Mouse (Mus musculus) cortical plate, adult 2 months (tissue): ENCODE results near the gene Kcnh7.

Source experiments
- CTCF ChIP-seq: fragments of 200-500 bp; IDR thresholded peaks from 2 replicates; pipeline ENCODE4 v1.5.1; 2011; ENCODE audit warnings: mild to moderate bottlenecking, control low read depth, low read length; ENCODE audit not compliant: insufficient read depth; ENCODE audit errors: extremely low read depth
- POLR2A ChIP-seq: fragments of 200-500 bp; IDR thresholded peaks from 2 replicates; pipeline ENCODE4 v1.6.1; 2011; ENCODE audit warnings: mild to moderate bottlenecking, low read length, control low read depth; ENCODE audit not compliant: insufficient read depth; ENCODE audit errors: extremely low read depth

DNA sequence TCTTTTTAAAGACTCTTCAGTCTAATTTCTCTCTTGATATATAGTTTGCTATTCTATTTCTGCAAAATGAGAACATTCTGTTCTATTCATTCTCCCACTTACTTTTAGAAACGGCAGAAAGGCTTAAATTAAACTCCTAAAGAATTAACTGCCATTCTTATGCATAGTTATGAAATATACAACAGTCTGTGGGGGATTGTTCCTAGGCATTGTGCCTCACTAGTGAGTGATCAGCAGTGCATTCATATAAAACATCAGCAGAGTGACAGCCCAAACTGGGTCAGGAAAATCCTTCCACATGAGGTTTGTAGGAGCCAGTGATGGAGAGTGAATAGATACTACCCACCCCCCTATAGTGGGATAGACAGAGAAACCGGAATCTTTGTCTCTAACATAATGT is 200.2 kb downstream of the Kcnh7 start:
- TF ChIP-seq POLR2A (no peak), CTCF (no peak)
